Mouse (Mus musculus): Measurements from ENCODE around the gene Tut1. TPM values are rescaled to one million over a fixed set of nuclear protein-coding genes. Genes with fewer than 3 reads are reported as not detected.
A peak's percentile ranks its signal among the peaks of the same experiment; 100 is the strongest.

The Tut1 gene
- polyA plus RNA-seq, 1 experiment from 2014 or later = 35.2 TPM

GRCm38 (mm10) chr19:8921741-8922140, 31.9 kb upstream of the Tut1 start:
- 74% methylated on average over 9 of the region's 9 CpGs for WGBS
- peak overlapping the region; percentile 66; the same call in 1 of the 2 replicates for H3K4me2 ChIP-seq (ENCODE audit: low read depth, severe bottlenecking)

GRCm38 (mm10) chr19:8926766-8927165, 26.9 kb upstream of the Tut1 start:
- no peaks in the 10 kb centered on the region for H3K9me3 ChIP-seq (ENCODE audit: control insufficient read depth, low read length)
- DNase-seq (ENCODE audit: low spot score) = no peak
- no peaks in the 10 kb centered on the region for H3K27me3 ChIP-seq (ENCODE audit: control insufficient read depth, insufficient read depth, low read length)
- H3K36me3 ChIP-seq (ENCODE audit: control insufficient read depth, insufficient read depth, low read length) = peaks cover 8% of the 10 kb centered on the region; the same call in 1 of the 2 replicates
- H3K4me3 ChIP-seq (ENCODE audit: low read depth, low read length) = no peak overlapping the region
- 84% methylated on average over 2 of the region's 2 CpGs for WGBS
- ATAC-seq (ENCODE audit: insufficient number of reproducible peaks, low FRiP score, low TSS enrichment, low read depth) = no peak
- H3K4me1 ChIP-seq (ENCODE audit: control insufficient read depth, insufficient read depth, low read length) = peaks cover 9% of the 10 kb centered on the region; the same call in 1 of the 2 replicates
- H3K9ac ChIP-seq (ENCODE audit: low read length) = no peak overlapping the region
- no peak overlapping the region for H3K27ac ChIP-seq (replicated peaks; ENCODE audit: low read depth, low read length)
- H3K4me2 ChIP-seq (ENCODE audit: low read depth, severe bottlenecking) = no peak overlapping the region

More at GRCm38 (mm10) chr19:8921741-8922140, 31.9 kb upstream of the Tut1 start:
- H3K27ac ChIP-seq (replicated peaks; ENCODE audit: low read depth, low read length) = no peak overlapping the region
- H3K27me3 ChIP-seq (ENCODE audit: control insufficient read depth, insufficient read depth, low read length) = no peaks in the 10 kb centered on the region
- H3K9ac ChIP-seq (ENCODE audit: low read length) = no peak overlapping the region
- H3K9me3 ChIP-seq (ENCODE audit: control insufficient read depth, low read length) = no peaks in the 10 kb centered on the region
- DNase-seq (ENCODE audit: low spot score) = no peak
- peaks cover 2% of the 10 kb centered on the region; the same call in 1 of the 2 replicates for H3K36me3 ChIP-seq (ENCODE audit: control insufficient read depth, insufficient read depth, low read length)
- H3K4me3 ChIP-seq (ENCODE audit: low read depth, low read length) = no peak overlapping the region; the same call in 1 of the 2 replicates
- H3K4me1 ChIP-seq (ENCODE audit: control insufficient read depth, insufficient read depth, low read length) = no peaks in the 10 kb centered on the region
- no peak for ATAC-seq (ENCODE audit: insufficient number of reproducible peaks, low FRiP score, low TSS enrichment, low read depth)

DNA sequence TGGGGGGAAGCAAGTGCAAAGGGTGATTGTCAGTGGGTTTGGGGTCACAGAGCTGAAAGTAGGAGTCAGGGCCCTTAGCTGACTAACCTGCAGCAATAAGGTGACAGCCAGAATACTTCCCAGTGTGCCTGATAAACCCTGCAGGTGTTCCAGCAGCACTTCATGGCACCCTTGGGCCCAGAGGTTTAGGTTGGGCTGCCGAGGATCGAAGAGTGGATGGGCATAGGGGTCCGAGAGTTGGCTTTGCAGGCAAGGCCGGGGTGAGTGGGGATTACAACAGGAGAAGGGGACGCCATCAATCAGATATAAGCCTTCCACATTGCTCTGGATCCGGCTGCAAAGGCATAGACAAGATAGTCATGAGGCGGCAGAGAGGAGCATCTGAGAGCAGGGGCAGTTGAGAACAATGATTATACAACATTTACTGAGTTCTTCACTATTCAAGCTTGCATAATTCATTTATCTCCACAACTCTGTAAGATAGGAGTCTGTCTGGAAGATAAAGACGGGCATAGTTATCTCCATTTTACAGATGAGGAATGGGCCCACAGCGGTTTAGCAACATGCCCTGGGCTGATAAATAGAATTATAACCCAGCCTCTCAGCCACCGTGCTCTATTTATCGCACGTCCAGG, 25.6 kb upstream of the Tut1 start:
- no peak overlapping the region for H3K4me3 ChIP-seq (ENCODE audit: low read depth, low read length)
- H3K4me2 ChIP-seq (ENCODE audit: low read depth, severe bottlenecking) = no peak overlapping the region
- H3K27ac ChIP-seq (replicated peaks; ENCODE audit: low read depth, low read length) = no peak overlapping the region
- DNase-seq (ENCODE audit: low spot score) (no peak), ATAC-seq (ENCODE audit: insufficient number of reproducible peaks, low FRiP score, low TSS enrichment, low read depth) (no peak)
- H3K27me3 ChIP-seq (ENCODE audit: control insufficient read depth, insufficient read depth, low read length) = no peaks in the 10 kb centered on the region
- 89% methylated on average over 12 of the region's 12 CpGs for WGBS
- H3K4me1 ChIP-seq (ENCODE audit: control insufficient read depth, insufficient read depth, low read length) = peaks cover 9% of the 10 kb centered on the region; the same call in 1 of the 2 replicates
- H3K9ac ChIP-seq (ENCODE audit: low read length) = no peak overlapping the region
- H3K9me3 ChIP-seq (ENCODE audit: control insufficient read depth, low read length) = no peaks in the 10 kb centered on the region
- H3K36me3 ChIP-seq (ENCODE audit: control insufficient read depth, insufficient read depth, low read length) = peaks cover 8% of the 10 kb centered on the region; the same call in 1 of the 2 replicates

GRCm38 (mm10) chr19:8928689-8929223, 24.9 kb upstream of the Tut1 start:
- no peaks in the 10 kb centered on the region for H3K27me3 ChIP-seq (ENCODE audit: control insufficient read depth, insufficient read depth, low read length)
- H3K4me2 ChIP-seq (ENCODE audit: low read depth, severe bottlenecking) = peak overlapping the region; percentile 54
- peaks cover 9% of the 10 kb centered on the region; the same call in 1 of the 2 replicates for H3K4me1 ChIP-seq (ENCODE audit: control insufficient read depth, insufficient read depth, low read length)
- ATAC-seq (ENCODE audit: insufficient number of reproducible peaks, low FRiP score, low TSS enrichment, low read depth) (peak; percentile 46; the same call in 1 of the 2 replicates), DNase-seq (ENCODE audit: low spot score) (no peak)
- peak overlapping the region; percentile 90; the same call in 1 of the 2 replicates for H3K9ac ChIP-seq (ENCODE audit: low read length)
- peaks cover 13% of the 10 kb centered on the region; the same call in 1 of the 2 replicates for H3K36me3 ChIP-seq (ENCODE audit: control insufficient read depth, insufficient read depth, low read length)
- 11% methylated on average over 16 of the region's 16 CpGs for WGBS
- no peak overlapping the region for H3K27ac ChIP-seq (replicated peaks; ENCODE audit: low read depth, low read length)
- H3K4me3 ChIP-seq (ENCODE audit: low read depth, low read length) = peak overlapping the region; percentile 74
- no peaks in the 10 kb centered on the region for H3K9me3 ChIP-seq (ENCODE audit: control insufficient read depth, low read length)

- DNase-seq (ENCODE audit: low spot score) (peak; percentile 83), ATAC-seq (ENCODE audit: insufficient number of reproducible peaks, low FRiP score, low TSS enrichment, low read depth) (peak; percentile 83)
- peak within 1 kb of the TSS; percentile 90 for H3K9ac ChIP-seq (ENCODE audit: low read length)
- peak within 1 kb of the TSS; percentile 74 for H3K4me3 ChIP-seq (ENCODE audit: low read depth, low read length)
- under 1% methylated on average over 56 of the region's 74 CpGs for WGBS
- peak within 1 kb of the TSS; percentile 54 for H3K4me2 ChIP-seq (ENCODE audit: low read depth, severe bottlenecking)
- peaks cover 9% of the 10 kb centered on the region; the same call in 1 of the 2 replicates for H3K4me1 ChIP-seq (ENCODE audit: control insufficient read depth, insufficient read depth, low read length)
- no peaks in the 10 kb centered on the region for H3K9me3 ChIP-seq (ENCODE audit: control insufficient read depth, low read length)
- H3K36me3 ChIP-seq (ENCODE audit: control insufficient read depth, insufficient read depth, low read length) = peaks cover 13% of the 10 kb centered on the region; the same call in 1 of the 2 replicates
- H3K27ac ChIP-seq (replicated peaks; ENCODE audit: low read depth, low read length) = peak within 1 kb of the TSS; percentile 43
- H3K27me3 ChIP-seq (ENCODE audit: control insufficient read depth, insufficient read depth, low read length) = no peaks in the 10 kb centered on the region
Observed at GRCm38 (mm10) chr19:8929224-8930088, 24.2 kb upstream of the Tut1 start, which contains the start of the genes Rom1 and Eml3. Gene Rom1 (minus strand): TSS chr19:8929356. Gene Eml3 (plus strand): TSS chr19:8929552.

- peak overlapping the region; percentile 74 for H3K4me3 ChIP-seq (ENCODE audit: low read depth, low read length)
- WGBS = 15% methylated on average over 11 of the region's 11 CpGs
- no peak for DNase-seq (ENCODE audit: low spot score)
- H3K4me1 ChIP-seq (ENCODE audit: control insufficient read depth, insufficient read depth, low read length) = peaks cover 9% of the 10 kb centered on the region; the same call in 1 of the 2 replicates
- no peaks in the 10 kb centered on the region for H3K9me3 ChIP-seq (ENCODE audit: control insufficient read depth, low read length)
- H3K36me3 ChIP-seq (ENCODE audit: control insufficient read depth, insufficient read depth, low read length) = peaks cover 17% of the 10 kb centered on the region; the same call in 1 of the 2 replicates
- H3K4me2 ChIP-seq (ENCODE audit: low read depth, severe bottlenecking) = peak overlapping the region; percentile 54
- H3K27ac ChIP-seq (replicated peaks; ENCODE audit: low read depth, low read length) = no peak overlapping the region
- no peaks in the 10 kb centered on the region for H3K27me3 ChIP-seq (ENCODE audit: control insufficient read depth, insufficient read depth, low read length)
- H3K9ac ChIP-seq (ENCODE audit: low read length) = peak overlapping the region; percentile 90
- no peak for ATAC-seq (ENCODE audit: insufficient number of reproducible peaks, low FRiP score, low TSS enrichment, low read depth)
Observed at GRCm38 (mm10) chr19:8930117-8930516, 23.5 kb upstream of the Tut1 start.

- no peak for DNase-seq (ENCODE audit: low spot score)
- Histone ChIP-seq H3K27ac (replicated peaks; ENCODE audit: low read depth, low read length) (no peak overlapping the region), H3K9me3 (ENCODE audit: control insufficient read depth, low read length) (no peaks in the 10 kb centered on the region), H3K4me1 (ENCODE audit: control insufficient read depth, insufficient read depth, low read length) (peaks cover 9% of the 10 kb centered on the region; the same call in 1 of the 2 replicates), H3K4me2 (ENCODE audit: low read depth, severe bottlenecking) (peak overlapping the region; percentile 54), H3K36me3 (ENCODE audit: control insufficient read depth, insufficient read depth, low read length) (peaks cover 17% of the 10 kb centered on the region; the same call in 1 of the 2 replicates), H3K9ac (ENCODE audit: low read length) (peak overlapping the region; percentile 90), H3K4me3 (ENCODE audit: low read depth, low read length) (peak overlapping the region; percentile 74; the same call in 1 of the 2 replicates), H3K27me3 (ENCODE audit: control insufficient read depth, insufficient read depth, low read length) (no peaks in the 10 kb centered on the region)
- no peak for ATAC-seq (ENCODE audit: insufficient number of reproducible peaks, low FRiP score, low TSS enrichment, low read depth)
- 81% methylated on average over 7 of the region's 7 CpGs for WGBS
Observed at GRCm38 (mm10) chr19:8930771-8931170, 22.9 kb upstream of the Tut1 start.

DNA sequence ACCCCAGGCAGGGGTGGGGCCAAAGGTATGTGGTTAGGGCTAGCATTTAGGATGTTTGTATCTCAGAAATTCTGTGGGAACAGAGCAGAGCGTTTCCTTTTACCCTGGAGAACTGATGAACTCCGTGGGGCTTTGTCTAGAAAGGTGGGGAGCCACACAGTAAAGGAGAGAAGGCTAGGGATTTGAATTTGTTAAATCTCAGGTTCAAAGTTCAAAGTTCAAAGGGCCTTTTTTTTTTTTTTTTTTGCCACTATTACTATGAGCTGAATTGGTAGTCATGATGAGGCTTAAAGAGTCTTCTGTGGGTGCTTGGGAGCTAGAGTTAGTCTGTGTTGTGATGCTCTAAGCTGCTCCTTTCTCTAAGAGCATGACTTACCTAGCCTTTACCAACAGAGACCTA, 16.9 kb upstream of the Tut1 start:
- Histone ChIP-seq H3K27ac (replicated peaks; ENCODE audit: low read depth, low read length) (no peak overlapping the region), H3K9me3 (ENCODE audit: control insufficient read depth, low read length) (no peaks in the 10 kb centered on the region), H3K27me3 (ENCODE audit: control insufficient read depth, insufficient read depth, low read length) (no peaks in the 10 kb centered on the region), H3K4me3 (ENCODE audit: low read depth, low read length) (no peak overlapping the region), H3K36me3 (ENCODE audit: control insufficient read depth, insufficient read depth, low read length) (peaks cover 8% of the 10 kb centered on the region; the same call in 1 of the 2 replicates), H3K4me1 (ENCODE audit: control insufficient read depth, insufficient read depth, low read length) (peaks cover 8% of the 10 kb centered on the region), H3K9ac (ENCODE audit: low read length) (no peak overlapping the region), H3K4me2 (ENCODE audit: low read depth, severe bottlenecking) (no peak overlapping the region)
- 84% methylated on average over 2 of the region's 2 CpGs for WGBS
- DNase-seq (ENCODE audit: low spot score) (no peak), ATAC-seq (ENCODE audit: insufficient number of reproducible peaks, low FRiP score, low TSS enrichment, low read depth) (no peak)
